Mouse (Mus musculus) forebrain, embryonic 16.5 days (tissue): ENCODE results near the gene Myo18b. TPM values are rescaled to one million over a fixed set of nuclear protein-coding genes. Genes with fewer than 3 reads are reported as not detected.

Experiments used
- ATAC-seq: fragments of 200-750 bp; cut with Nextera tagmentation; 2 replicates; pipeline ENCODE4 v1.8.0; 2017; ENCODE audit warnings: mild to moderate bottlenecking, moderate library complexity
- H3K27ac ChIP-seq: fragments of 300-500 bp; sonication (generic); 2 replicates; pipeline ENCODE4 v1.5.1; 2014; ENCODE audit warnings: low read length, control low read depth
- H3K27me3 ChIP-seq: fragments of 300-500 bp; sonication (generic); replicated peaks from 2 replicates; pipeline ENCODE4 v1.6.1; 2014; ENCODE audit warnings: low read length; ENCODE audit not compliant: control insufficient read depth, insufficient read depth
- H3K36me3 ChIP-seq: fragments of 300-500 bp; sonication (generic); 2 replicates; pipeline ENCODE4 v1.6.1; 2014; ENCODE audit not compliant: control insufficient read depth, insufficient read depth
- H3K4me1 ChIP-seq: fragments of 300-500 bp; sonication (generic); replicated peaks from 2 replicates; pipeline ENCODE4 v1.6.1; 2014; ENCODE audit warnings: low read length; ENCODE audit not compliant: control insufficient read depth, insufficient read depth
- H3K4me2 ChIP-seq: fragments of 300-500 bp; sonication (generic); 2 replicates; pipeline ENCODE4 v1.6.1; 2014; ENCODE audit warnings: mild to moderate bottlenecking, low read length, control low read depth
- H3K4me3 ChIP-seq: fragments of 300-500 bp; sonication (generic); replicated peaks from 2 replicates; pipeline ENCODE4 v1.5.1; 2014; ENCODE audit warnings: mild to moderate bottlenecking, low read length, control low read depth
- H3K9ac ChIP-seq: fragments of 300-500 bp; sonication (generic); replicated peaks from 2 replicates; pipeline ENCODE4 v1.6.1; 2014; ENCODE audit warnings: low read depth, low read length, control low read depth
- H3K9me3 ChIP-seq: fragments of 300-500 bp; sonication (generic); 2 replicates; pipeline ENCODE4 v1.6.1; 2016; ENCODE audit warnings: low read length; ENCODE audit not compliant: control insufficient read depth
- WGBS: fragments of 180-500 bp; shearing (Covaris S2); extraction: QIAGEN DNeasy Blood & Tissue Kit; methylation state at CpG from one replicate; pipeline ENCODE4 v1.1.7; 2014; 5-methylcytosine and 5-hydroxymethylcytosine counted together
- polyA plus RNA-seq: library from polyadenylated mRNA; unstranded; fragments of >200 nt; fragmentation: Nextera tagmentation; extraction: Ambion mirVana; gene quantifications from 2 replicates; pipeline ENCODE4 v1.2.1, GENCODE M21; 2015

Gene Myo18b
- polyA plus RNA-seq, 1 experiment from 2014 or later: 1.1 TPM

- H3K9me3 ChIP-seq: no peaks in the 10 kb centered on the region
Observed at GRCm38 (mm10) chr5:112853179-112853578, 43.0 kb downstream of the Myo18b start.

GRCm38 (mm10) chr5:112851389-112851788, 44.8 kb downstream of the Myo18b start:
- ATAC-seq: peak; percentile 18
- Histone ChIP-seq H3K27me3 (no peaks in the 10 kb centered on the region), H3K4me2 (no peak overlapping the region), H3K9me3 (no peaks in the 10 kb centered on the region), H3K27ac (peak overlapping the region; percentile 59), H3K9ac (0 out of 2 replicates have a peak overlapping the region, but pooled peaks have one; percentile 6), H3K36me3 (no peaks in the 10 kb centered on the region), H3K4me3 (no peak overlapping the region), H3K4me1 (peaks cover 43% of the 10 kb centered on the region)
- 13% methylated on average over 5 of the region's 5 CpGs for WGBS

More at GRCm38 (mm10) chr5:112853179-112853578, 43.0 kb downstream of the Myo18b start:
- Histone ChIP-seq H3K27ac (peak overlapping the region; percentile 59), H3K4me1 (peaks cover 36% of the 10 kb centered on the region), H3K9ac (no peak overlapping the region), H3K4me2 (no peak overlapping the region), H3K4me3 (no peak overlapping the region), H3K27me3 (no peaks in the 10 kb centered on the region), H3K36me3 (no peaks in the 10 kb centered on the region)
- peak; percentile 69 for ATAC-seq
- WGBS: 11% methylated on average over 8 of the region's 8 CpGs

- ATAC-seq: no peak
- WGBS: 7% methylated on average over 16 of the region's 16 CpGs
Observed at GRCm38 (mm10) chr5:112848586-112849280, 47.4 kb downstream of the Myo18b start.

GRCm38 (mm10) chr5:112847985-112848542, 48.1 kb downstream of the Myo18b start:
- 5% methylated on average over 24 of the region's 25 CpGs for WGBS
- no peak for ATAC-seq
- Histone ChIP-seq H3K9ac (peak overlapping the region; percentile 11; the same call in 1 of the 2 replicates), H3K9me3 (no peaks in the 10 kb centered on the region), H3K4me3 (no peak overlapping the region), H3K4me2 (peak overlapping the region; percentile 30), H3K36me3 (no peaks in the 10 kb centered on the region), H3K27ac (no peak overlapping the region), H3K4me1 (peaks cover 45% of the 10 kb centered on the region), H3K27me3 (no peaks in the 10 kb centered on the region)

More at GRCm38 (mm10) chr5:112848586-112849280, 47.4 kb downstream of the Myo18b start:
- no peak overlapping the region; the same call in 1 of the 2 replicates for H3K9ac ChIP-seq
- H3K36me3 ChIP-seq: no peaks in the 10 kb centered on the region
- no peaks in the 10 kb centered on the region for H3K27me3 ChIP-seq
- no peak overlapping the region for H3K4me3 ChIP-seq
- no peaks in the 10 kb centered on the region for H3K9me3 ChIP-seq
- H3K4me2 ChIP-seq: peak overlapping the region; percentile 30
- peaks cover 46% of the 10 kb centered on the region for H3K4me1 ChIP-seq
- no peak overlapping the region for H3K27ac ChIP-seq

GRCm38 (mm10) chr5:112846146-112846545, 50.0 kb downstream of the Myo18b start:
- peaks cover 36% of the 10 kb centered on the region for H3K4me1 ChIP-seq
- no peak overlapping the region for H3K27ac ChIP-seq
- H3K27me3 ChIP-seq: no peaks in the 10 kb centered on the region
- no peak overlapping the region for H3K4me2 ChIP-seq
- no peaks in the 10 kb centered on the region for H3K36me3 ChIP-seq
- 81% methylated on average over 11 of the region's 11 CpGs for WGBS
- no peak for ATAC-seq
- no peak overlapping the region for H3K9ac ChIP-seq
- no peak overlapping the region for H3K4me3 ChIP-seq
- no peaks in the 10 kb centered on the region for H3K9me3 ChIP-seq

GRCm38 (mm10) chr5:112844460-112844859, 51.7 kb downstream of the Myo18b start:
- no peak overlapping the region for H3K27ac ChIP-seq
- no peaks in the 10 kb centered on the region for H3K36me3 ChIP-seq
- peaks cover 23% of the 10 kb centered on the region for H3K4me1 ChIP-seq
- no peaks in the 10 kb centered on the region for H3K9me3 ChIP-seq
- no peak overlapping the region for H3K9ac ChIP-seq
- H3K4me2 ChIP-seq: no peak overlapping the region
- no peak for ATAC-seq
- no peak overlapping the region for H3K4me3 ChIP-seq
- 41% methylated on average over 3 of the region's 3 CpGs for WGBS
- H3K27me3 ChIP-seq: no peaks in the 10 kb centered on the region

GRCm38 (mm10) chr5:112843676-112844257, 52.4 kb downstream of the Myo18b start:
- ATAC-seq: peak; percentile 57; the same call in 1 of the 2 replicates
- no peak overlapping the region for H3K9ac ChIP-seq
- WGBS: 29% methylated on average over 6 of the region's 6 CpGs
- H3K9me3 ChIP-seq: no peaks in the 10 kb centered on the region
- H3K4me3 ChIP-seq: no peak overlapping the region
- peak overlapping the region; percentile 34; the same call in 1 of the 2 replicates for H3K27ac ChIP-seq
- no peak overlapping the region for H3K4me2 ChIP-seq
- no peaks in the 10 kb centered on the region for H3K27me3 ChIP-seq
- no peaks in the 10 kb centered on the region for H3K36me3 ChIP-seq
- H3K4me1 ChIP-seq: peaks cover 18% of the 10 kb centered on the region

- Histone ChIP-seq H3K36me3 (no peaks in the 10 kb centered on the region), H3K4me1 (peaks cover 8% of the 10 kb centered on the region), H3K9me3 (no peaks in the 10 kb centered on the region), H3K27me3 (no peaks in the 10 kb centered on the region), H3K4me3 (no peak overlapping the region), H3K4me2 (no peak overlapping the region), H3K27ac (no peak overlapping the region), H3K9ac (no peak overlapping the region)
- WGBS: 82% methylated on average over 5 of the region's 5 CpGs
- no peak for ATAC-seq
Observed at GRCm38 (mm10) chr5:112842696-112843095, 53.5 kb downstream of the Myo18b start.

- 31% methylated on average over 6 of the region's 6 CpGs for WGBS
- H3K27ac ChIP-seq: no peak overlapping the region
Observed at GRCm38 (mm10) chr5:112841850-112842249, 54.3 kb downstream of the Myo18b start.

More at GRCm38 (mm10) chr5:112841850-112842249, 54.3 kb downstream of the Myo18b start:
- H3K36me3 ChIP-seq: no peaks in the 10 kb centered on the region
- H3K9ac ChIP-seq: no peak overlapping the region
- H3K4me2 ChIP-seq: no peak overlapping the region
- peaks cover 6% of the 10 kb centered on the region for H3K4me1 ChIP-seq
- no peaks in the 10 kb centered on the region for H3K27me3 ChIP-seq
- ATAC-seq: no peak
- H3K9me3 ChIP-seq: no peaks in the 10 kb centered on the region
- no peak overlapping the region for H3K4me3 ChIP-seq
